Mouse (Mus musculus) brain, embryonic 18.5 days (tissue): ENCODE results near the gene Kmt5c.
"Not testable (repeated sequence)": the region's sequence is repeated elsewhere in the genome, so short reads cannot be mapped to it uniquely, and the experiment has no call there.

Source experiments
- DNase-seq: peaks from one replicate; pipeline ENCODE4 v3.0.0-alpha.2; 2012; ENCODE audit warnings: low read depth, low spot score

Gene Kmt5c

GRCm38 (mm10) chr7:4789436-4789935, 49.6 kb downstream of the Kmt5c start, which contains the start of gene Tmem238:
Tmem238 (minus strand) TSS chr7:4789656.
- DNase-seq: no peak

- peak; percentile 95 for DNase-seq
Observed at GRCm38 (mm10) chr7:4792278-4793212, 52.6 kb downstream of the Kmt5c start, which contains the start of gene Rpl28. Rpl28 (plus strand) TSS chr7:4792874.

GRCm38 (mm10) chr7:4793248-4793647, 53.3 kb downstream of the Kmt5c start:
- DNase-seq: not testable (repeated sequence)

- DNase-seq: no peak
Observed at GRCm38 (mm10) chr7:4793674-4794073, 53.8 kb downstream of the Kmt5c start.

- DNase-seq: no peak
Observed at GRCm38 (mm10) chr7:4794631-4795168, 54.8 kb downstream of the Kmt5c start.

- DNase-seq: no peak
Observed at GRCm38 (mm10) chr7:4795767-4796433, 56.0 kb downstream of the Kmt5c start.
